Mouse (Mus musculus): ENCODE measurements at regions not wholly inside any gene's neighbourhood (a gene's known extent, or its start where the extent isn't known, plus 50 kb on each side); places are given as distances from the start of the nearest gene placed in this dataset.

DNA sequence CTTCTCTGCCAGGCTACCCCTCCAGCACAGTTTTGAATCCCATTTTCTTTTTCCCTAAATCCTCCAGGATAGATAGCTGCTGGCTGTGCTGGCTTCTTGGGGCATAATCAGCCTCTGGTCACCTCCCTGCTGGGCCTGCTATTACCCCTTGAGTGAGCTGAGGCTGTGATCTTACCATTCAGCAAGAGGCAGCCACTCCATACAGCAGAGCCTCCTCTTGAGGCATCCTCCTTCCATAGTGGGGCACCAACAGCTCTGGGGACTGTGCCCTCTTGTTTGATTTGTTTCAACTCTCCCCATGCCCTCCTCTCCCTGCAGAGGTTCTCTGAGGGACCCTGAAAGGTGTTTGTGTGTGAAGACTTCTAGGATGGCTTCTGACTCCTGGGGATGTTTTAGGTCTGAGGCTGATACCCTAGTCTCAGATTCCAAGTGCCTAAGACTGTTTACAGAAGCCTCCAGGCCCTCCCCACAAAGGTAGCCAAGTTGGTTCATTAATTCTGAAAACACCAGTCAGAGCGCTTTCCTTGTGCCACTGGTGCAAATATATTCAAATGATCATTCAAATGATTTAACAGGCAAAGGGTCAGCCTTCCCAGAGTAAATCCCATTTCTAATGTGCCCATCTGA, 343.9 kb downstream of the Eipr1 start:
- TF ChIP-seq CTCF (IDR thresholded peaks at IDR 0.05; ENCODE audit: borderline replicate concordance, insufficient read depth, low read length) (no peak), POLR2A (IDR thresholded peaks at IDR 0.05; ENCODE audit: low read depth, low read length) (no peak)

Data from embryonic fibroblast, embryonic 13.5 days (primary cell).